Mouse (Mus musculus) neural tube, embryonic 15.5 days (tissue): Measurements from ENCODE around the gene Rps27a. TPM values are rescaled to one million over a fixed set of nuclear protein-coding genes. Genes with fewer than 3 reads are reported as not detected.

Experiments
- ATAC-seq: fragments of 200-750 bp; cut with Nextera tagmentation; 2 replicates; pipeline ENCODE4 v1.8.0; 2017; ENCODE audit warnings: mild to moderate bottlenecking, moderate TSS enrichment, moderate library complexity; ENCODE audit not compliant: low FRiP score
- H3K27ac ChIP-seq: fragments of 300-500 bp; sonication (generic); replicated peaks from 2 replicates; pipeline ENCODE4 v1.5.1; 2015; ENCODE audit warnings: mild to moderate bottlenecking, inconsistent platforms
- H3K27me3 ChIP-seq: fragments of 300-500 bp; sonication (generic); replicated peaks from 2 replicates; pipeline ENCODE4 v1.6.1; 2015; ENCODE audit warnings: inconsistent platforms
- H3K36me3 ChIP-seq: fragments of 300-500 bp; sonication (generic); 2 replicates; pipeline ENCODE4 v1.6.1; 2015; ENCODE audit warnings: inconsistent platforms
- H3K4me1 ChIP-seq: fragments of 300-500 bp; sonication (generic); 2 replicates; pipeline ENCODE4 v1.6.1; 2015; ENCODE audit warnings: inconsistent platforms
- H3K4me2 ChIP-seq: fragments of 300-500 bp; sonication (generic); 2 replicates; pipeline ENCODE4 v1.6.1; 2015; ENCODE audit warnings: inconsistent platforms, mild to moderate bottlenecking, moderate library complexity
- H3K4me3 ChIP-seq: fragments of 300-500 bp; sonication (generic); replicated peaks from 2 replicates; pipeline ENCODE4 v1.5.1; 2015; ENCODE audit warnings: mild to moderate bottlenecking, inconsistent platforms
- H3K9ac ChIP-seq: fragments of 300-500 bp; sonication (generic); replicated peaks from 2 replicates; pipeline ENCODE4 v1.6.1; 2015; ENCODE audit warnings: mild to moderate bottlenecking, inconsistent platforms
- H3K9me3 ChIP-seq: fragments of 300-500 bp; sonication (generic); replicated peaks from 2 replicates; pipeline ENCODE4 v1.6.1; 2016; ENCODE audit warnings: inconsistent platforms
- WGBS: fragments of 180-500 bp; shearing (Covaris S2); methylation state at CpG from one replicate; pipeline ENCODE4 v1.1.7; 2015; ENCODE audit warnings: mixed read lengths; 5-methylcytosine and 5-hydroxymethylcytosine counted together
- polyA plus RNA-seq: library from polyadenylated mRNA; unstranded; fragments of >200 nt; fragmentation: Nextera tagmentation; extraction: Ambion mirVana; gene quantifications from 2 replicates; pipeline ENCODE4 v1.2.1, GENCODE M21; 2015

The Rps27a gene
- polyA plus RNA-seq: 601 and 676 TPM in 2 replicates

DNA sequence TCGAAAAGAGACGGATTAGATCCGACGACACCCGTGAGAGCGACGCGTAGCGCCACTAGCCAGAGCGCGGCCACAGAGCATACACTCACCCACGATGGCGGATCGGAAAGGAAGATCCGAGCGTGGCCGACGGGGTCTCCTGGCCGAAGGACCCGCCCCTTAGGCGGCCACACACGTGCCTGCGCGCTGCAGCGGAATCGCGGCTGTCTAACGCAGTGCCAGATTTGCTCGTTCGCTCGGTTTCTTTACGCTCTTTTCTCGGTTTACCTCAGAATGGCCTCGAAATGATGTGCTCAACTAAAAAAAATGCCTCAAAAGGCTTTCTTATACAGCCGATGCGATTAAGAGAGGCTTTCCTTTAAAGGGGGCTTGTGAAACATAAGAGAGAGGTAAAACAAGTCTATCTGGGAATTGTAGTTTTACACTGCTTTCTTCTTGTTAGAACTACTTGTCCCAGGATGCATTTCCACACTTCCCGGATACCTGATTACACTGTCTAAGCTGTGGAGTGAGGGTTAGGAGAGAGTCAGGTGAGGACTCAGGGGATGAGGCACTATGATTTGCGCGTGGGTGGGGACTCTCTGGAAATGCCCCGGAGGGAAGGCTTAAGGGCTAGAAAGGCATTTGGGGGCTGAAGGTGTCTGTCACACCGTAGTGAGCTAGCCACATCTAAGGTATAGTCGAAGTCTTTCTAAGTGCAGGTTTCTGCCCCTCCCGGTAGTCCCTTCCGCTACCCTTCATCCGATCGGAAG is at the start of gene Rps27a, which contains the start of gene Clhc1:
Rps27a (minus strand) TSS at position 358 of the 752 bp plus-strand sequence.
Clhc1 (plus strand) TSS at position 199 of the 752 bp plus-strand sequence.
- H3K9ac ChIP-seq: peak within 1 kb of the TSS; percentile 83
- peaks cover 15% of the 10 kb centered on the region for H3K4me1 ChIP-seq
- peak; percentile 98 for ATAC-seq
- peak within 1 kb of the TSS; percentile 79 for H3K4me3 ChIP-seq
- H3K27me3 ChIP-seq: no peaks in the 10 kb centered on the region
- WGBS: under 1% methylated on average over 46 of the region's 46 CpGs
- no peaks in the 10 kb centered on the region for H3K9me3 ChIP-seq
- H3K36me3 ChIP-seq: peaks cover 23% of the 10 kb centered on the region
- H3K27ac ChIP-seq: peak within 1 kb of the TSS; percentile 96
- H3K4me2 ChIP-seq: peak within 1 kb of the TSS; percentile 70

DNA sequence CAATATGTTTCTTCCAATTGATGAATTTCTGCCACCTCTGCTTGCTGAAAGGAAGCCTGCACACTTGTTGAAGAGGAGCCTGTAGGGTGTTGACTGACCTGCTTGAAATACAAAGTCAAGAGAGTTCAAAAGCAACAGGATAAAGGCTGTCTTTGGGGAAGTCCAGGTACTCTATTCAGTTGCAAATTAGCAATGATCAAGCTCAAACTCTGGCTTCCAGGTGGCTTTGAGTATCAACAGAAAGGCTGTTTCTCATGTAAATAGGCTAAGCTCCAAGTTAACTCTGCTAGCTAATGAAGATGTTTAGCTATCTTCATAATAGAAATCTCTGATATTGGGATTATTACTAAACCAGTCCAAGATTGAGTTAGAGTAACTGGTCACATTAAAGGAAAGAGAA is 49.2 kb upstream of the Rps27a start:
- Histone ChIP-seq H3K27ac (no peak overlapping the region), H3K4me1 (no peaks in the 10 kb centered on the region), H3K27me3 (no peaks in the 10 kb centered on the region), H3K9me3 (no peaks in the 10 kb centered on the region), H3K4me2 (no peak overlapping the region), H3K36me3 (no peaks in the 10 kb centered on the region), H3K4me3 (no peak overlapping the region), H3K9ac (no peak overlapping the region)
- ATAC-seq: no peak

DNA sequence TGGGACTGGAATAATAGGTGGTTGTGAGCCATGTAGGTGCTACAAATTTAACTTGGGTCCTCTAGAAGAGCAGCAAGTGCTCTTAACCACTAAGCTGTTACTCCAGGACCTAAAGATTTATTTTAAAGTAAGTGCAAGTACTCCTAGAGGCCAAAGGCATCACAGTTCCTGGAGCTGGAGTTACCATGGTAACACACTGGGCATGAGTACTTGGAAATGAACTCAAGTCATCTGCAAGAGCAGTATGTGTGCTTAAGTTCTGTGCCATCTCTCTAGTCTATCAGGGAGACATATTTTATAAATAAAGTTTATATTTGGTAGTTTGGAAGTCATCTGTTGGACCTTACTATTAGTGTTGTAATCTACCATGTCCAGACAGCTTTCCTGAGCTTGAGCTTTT is 47.3 kb upstream of the Rps27a start:
- H3K4me1 ChIP-seq: no peaks in the 10 kb centered on the region
- no peak overlapping the region for H3K4me3 ChIP-seq
- no peak overlapping the region for H3K4me2 ChIP-seq
- no peaks in the 10 kb centered on the region for H3K27me3 ChIP-seq
- H3K9me3 ChIP-seq: no peaks in the 10 kb centered on the region
- ATAC-seq: no peak
- no peak overlapping the region for H3K9ac ChIP-seq
- H3K36me3 ChIP-seq: no peaks in the 10 kb centered on the region
- H3K27ac ChIP-seq: no peak overlapping the region

DNA sequence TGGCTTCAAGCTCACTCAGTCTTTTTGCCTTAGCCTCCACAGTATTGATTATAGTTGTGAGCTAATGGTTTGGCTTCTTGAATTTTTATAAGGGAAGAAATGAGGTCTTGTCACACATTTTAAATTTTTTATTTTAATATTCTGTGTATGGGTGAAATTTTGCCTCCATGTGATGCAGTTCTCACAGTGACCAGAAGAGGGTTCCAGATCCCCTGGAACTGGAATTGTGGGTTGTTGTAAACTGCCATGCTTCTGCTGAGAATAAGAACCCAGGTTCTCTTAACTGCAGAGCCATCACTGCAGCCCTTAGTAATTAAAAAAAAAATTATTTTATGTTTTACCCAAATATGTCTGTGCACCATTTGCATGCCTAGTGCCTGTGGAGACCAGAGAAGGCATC is 31.7 kb upstream of the Rps27a start:
- Histone ChIP-seq H3K36me3 (no peaks in the 10 kb centered on the region), H3K4me3 (no peak overlapping the region), H3K27me3 (no peaks in the 10 kb centered on the region), H3K9ac (no peak overlapping the region), H3K4me1 (no peaks in the 10 kb centered on the region), H3K4me2 (no peak overlapping the region), H3K27ac (no peak overlapping the region), H3K9me3 (no peaks in the 10 kb centered on the region)
- no peak for ATAC-seq

DNA sequence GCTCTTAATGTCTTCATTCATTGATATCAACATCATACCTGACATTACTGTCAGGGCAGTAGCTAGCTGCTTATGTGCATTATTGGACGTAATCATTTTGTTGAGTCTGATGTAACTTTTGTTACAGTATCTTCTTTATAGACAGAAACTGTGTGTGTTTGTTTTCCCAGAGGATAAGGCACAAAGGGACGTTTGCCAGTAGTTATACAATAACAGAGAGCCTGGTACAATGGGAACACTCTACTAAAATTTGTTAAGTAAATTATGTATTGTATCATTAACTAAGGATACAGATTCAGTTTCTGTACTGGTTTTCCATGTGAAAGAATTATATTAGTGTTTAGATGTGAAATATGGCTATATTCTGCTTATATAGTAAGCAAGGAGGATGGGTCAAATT is 24.7 kb upstream of the Rps27a start:
- no peaks in the 10 kb centered on the region for H3K27me3 ChIP-seq
- H3K4me3 ChIP-seq: no peak overlapping the region
- H3K36me3 ChIP-seq: no peaks in the 10 kb centered on the region
- no peaks in the 10 kb centered on the region for H3K4me1 ChIP-seq
- H3K9me3 ChIP-seq: no peaks in the 10 kb centered on the region
- H3K27ac ChIP-seq: no peak overlapping the region
- H3K4me2 ChIP-seq: no peak overlapping the region
- no peak for ATAC-seq
- no peak overlapping the region for H3K9ac ChIP-seq
- WGBS: 79% methylated on average over 2 of the region's 2 CpGs

DNA sequence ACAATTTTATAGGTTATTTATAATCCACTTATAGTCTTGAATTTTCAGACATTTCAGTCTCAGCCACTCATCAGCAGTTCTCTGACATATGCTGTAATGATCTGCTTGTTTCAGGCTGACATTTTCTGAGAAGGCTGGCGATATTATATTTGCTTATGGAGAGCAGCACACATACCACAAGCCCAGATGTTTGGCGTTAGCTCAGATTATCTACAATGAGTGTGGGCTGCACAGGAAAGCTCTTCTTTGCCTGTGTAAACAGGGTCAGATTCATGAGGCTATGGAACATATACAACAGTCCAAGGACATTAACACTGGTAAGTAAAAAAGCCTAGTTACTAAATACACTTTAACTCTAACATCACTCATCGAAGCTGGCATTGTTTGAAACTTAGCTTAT is 23.6 kb upstream of the Rps27a start:
- WGBS: 90% methylated on average over 3 of the region's 3 CpGs
- H3K27ac ChIP-seq: no peak overlapping the region
- H3K4me1 ChIP-seq: no peaks in the 10 kb centered on the region
- H3K4me3 ChIP-seq: no peak overlapping the region
- H3K9me3 ChIP-seq: no peaks in the 10 kb centered on the region
- no peak overlapping the region for H3K4me2 ChIP-seq
- no peak overlapping the region for H3K9ac ChIP-seq
- H3K36me3 ChIP-seq: no peaks in the 10 kb centered on the region
- H3K27me3 ChIP-seq: no peaks in the 10 kb centered on the region
- no peak for ATAC-seq

DNA sequence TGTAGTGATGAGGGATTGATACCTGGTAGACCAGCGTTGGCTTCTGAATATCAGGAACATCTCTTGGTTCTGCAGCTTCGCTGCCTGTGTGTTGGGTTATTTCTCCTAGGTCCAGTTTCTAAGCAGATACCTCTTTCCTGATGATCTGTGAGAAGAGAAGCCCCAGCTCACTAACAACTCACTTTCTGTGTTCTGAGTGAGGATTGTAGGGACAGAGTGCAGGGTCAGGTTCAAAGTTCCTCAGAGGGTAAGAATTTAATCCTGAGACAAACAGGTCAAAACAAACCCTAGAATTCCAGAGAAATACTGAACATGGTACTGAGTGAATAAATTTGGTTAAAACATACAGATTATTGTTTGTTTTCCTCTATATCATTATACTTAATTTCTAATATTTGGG is 15.5 kb upstream of the Rps27a start:
- WGBS: 92% methylated on average over 2 of the region's 2 CpGs
- no peak overlapping the region for H3K27ac ChIP-seq
- H3K4me2 ChIP-seq: no peak overlapping the region
- H3K4me3 ChIP-seq: no peak overlapping the region
- H3K27me3 ChIP-seq: no peaks in the 10 kb centered on the region
- no peak for ATAC-seq
- no peaks in the 10 kb centered on the region for H3K36me3 ChIP-seq
- no peaks in the 10 kb centered on the region for H3K4me1 ChIP-seq
- H3K9me3 ChIP-seq: no peaks in the 10 kb centered on the region
- H3K9ac ChIP-seq: no peak overlapping the region

DNA sequence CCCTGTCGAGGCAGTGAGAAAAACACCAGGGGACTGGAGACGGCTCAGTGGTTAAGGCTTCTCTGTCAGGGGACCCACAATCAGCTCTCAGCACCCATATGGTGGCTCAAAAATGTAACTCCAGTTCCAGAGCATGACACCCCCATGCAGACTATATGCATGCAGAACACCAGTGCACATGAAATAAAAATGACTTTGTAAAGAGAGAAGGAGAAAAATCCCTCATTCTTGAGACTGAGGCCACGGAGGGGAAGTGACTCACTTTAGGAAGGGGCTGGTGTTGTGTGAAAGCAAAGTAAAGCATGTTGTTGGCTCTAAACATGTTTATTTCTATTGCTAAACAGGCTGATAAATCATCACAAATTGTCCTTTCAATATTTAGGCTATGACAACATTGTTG is 13.1 kb upstream of the Rps27a start:
- 90% methylated on average over 3 of the region's 3 CpGs for WGBS
- H3K27ac ChIP-seq: no peak overlapping the region
- no peak overlapping the region for H3K4me2 ChIP-seq
- ATAC-seq: no peak
- no peaks in the 10 kb centered on the region for H3K27me3 ChIP-seq
- no peaks in the 10 kb centered on the region for H3K9me3 ChIP-seq
- H3K36me3 ChIP-seq: no peaks in the 10 kb centered on the region
- no peaks in the 10 kb centered on the region for H3K4me1 ChIP-seq
- no peak overlapping the region for H3K4me3 ChIP-seq
- H3K9ac ChIP-seq: no peak overlapping the region

DNA sequence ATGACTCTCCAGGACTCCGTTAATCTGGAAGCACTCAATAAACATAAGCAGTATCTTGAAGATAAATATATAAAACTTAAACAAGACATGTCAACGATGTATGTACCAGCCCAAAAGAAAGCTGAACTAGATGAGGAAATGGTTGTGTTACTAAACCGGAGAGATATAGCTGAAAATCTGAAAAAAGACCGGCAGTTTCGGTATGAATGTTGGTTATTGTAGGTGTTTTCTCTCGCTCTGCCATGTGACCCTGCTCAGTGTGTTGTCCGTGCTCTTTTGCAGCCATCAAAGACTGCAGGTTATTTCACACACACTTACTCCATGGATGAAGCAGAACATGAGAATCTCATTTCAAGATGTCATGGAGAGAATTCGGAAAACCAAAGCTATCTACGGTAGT is 12.5 kb upstream of the Rps27a start:
- WGBS: 92% methylated on average over 9 of the region's 9 CpGs
- Histone ChIP-seq H3K27me3 (no peaks in the 10 kb centered on the region), H3K4me2 (no peak overlapping the region), H3K4me3 (no peak overlapping the region), H3K9ac (no peak overlapping the region), H3K4me1 (no peaks in the 10 kb centered on the region), H3K36me3 (no peaks in the 10 kb centered on the region), H3K9me3 (no peaks in the 10 kb centered on the region), H3K27ac (no peak overlapping the region)
- ATAC-seq: no peak

DNA sequence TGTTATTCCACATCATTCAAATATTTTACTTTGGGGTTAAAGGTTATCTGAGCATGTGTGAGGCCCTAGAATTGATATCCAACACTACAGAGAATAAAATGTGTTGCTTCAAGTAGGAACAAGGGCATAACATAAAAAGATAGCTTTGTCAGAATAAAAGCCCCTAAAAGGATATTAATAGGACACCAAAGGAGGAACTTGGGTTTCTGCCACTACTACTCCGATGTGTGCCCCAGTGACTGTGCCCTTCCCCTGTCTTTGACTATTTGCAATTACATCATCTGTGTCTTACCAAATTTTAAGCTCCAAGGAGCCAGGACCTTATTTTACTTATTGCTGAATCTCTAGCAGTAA is 1.5 kb upstream of the Rps27a start:
- 89% methylated on average over 1 of the region's 1 CpGs for WGBS
- ATAC-seq: no peak
- Histone ChIP-seq H3K27ac (no peak overlapping the region), H3K36me3 (peaks cover 16% of the 10 kb centered on the region), H3K4me1 (peaks cover 15% of the 10 kb centered on the region), H3K4me2 (no peak overlapping the region), H3K4me3 (no peak overlapping the region), H3K9me3 (no peaks in the 10 kb centered on the region), H3K27me3 (no peaks in the 10 kb centered on the region), H3K9ac (no peak overlapping the region)

DNA sequence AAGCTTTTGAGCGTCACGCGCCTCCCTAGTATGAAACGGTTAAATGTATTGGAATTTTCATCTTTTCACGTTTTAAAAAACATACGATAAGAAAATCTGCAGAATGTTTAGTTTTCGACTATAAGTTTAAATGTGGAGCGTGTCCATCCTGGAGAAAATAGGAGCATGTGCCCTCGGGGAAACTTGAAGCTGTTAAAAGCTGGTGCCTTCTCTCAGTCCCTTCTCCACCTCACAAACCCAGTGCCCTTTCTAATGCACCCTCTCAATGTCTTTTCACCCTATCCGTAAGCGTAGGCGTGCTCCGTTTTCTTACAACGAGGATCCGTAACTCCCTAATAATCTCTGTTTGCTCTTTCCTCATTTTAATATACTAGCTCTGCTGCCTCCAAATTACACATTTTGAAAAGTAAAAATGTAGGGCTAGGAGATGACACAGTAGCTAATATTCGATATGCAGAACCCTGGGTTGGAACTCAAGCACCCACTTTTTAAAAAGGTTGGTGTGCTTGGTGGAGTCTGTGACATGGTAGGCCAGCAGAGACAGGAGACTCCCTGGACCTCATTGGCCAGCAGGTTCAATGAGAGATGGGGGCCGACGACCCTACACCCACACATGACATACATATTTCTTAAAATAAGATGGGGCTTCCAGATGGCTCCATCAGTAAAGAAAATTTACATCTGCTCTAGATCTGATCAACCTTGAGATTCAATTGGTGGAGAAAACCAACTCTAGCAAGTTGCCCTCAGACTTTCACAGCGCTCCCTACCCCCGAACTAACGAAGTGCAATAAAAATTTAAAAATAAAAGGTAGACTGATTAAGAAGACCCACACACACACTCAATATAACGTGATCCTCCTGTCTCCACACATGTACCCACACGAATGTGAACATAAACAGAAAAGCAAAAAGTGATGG is 855 bp upstream of the Rps27a start:
- Histone ChIP-seq H3K4me1 (peaks cover 15% of the 10 kb centered on the region), H3K4me3 (peak overlapping the region; percentile 79), H3K27ac (peak overlapping the region; percentile 96), H3K9me3 (no peaks in the 10 kb centered on the region), H3K27me3 (no peaks in the 10 kb centered on the region), H3K4me2 (peak overlapping the region; percentile 70), H3K36me3 (peaks cover 23% of the 10 kb centered on the region), H3K9ac (peak overlapping the region; percentile 83)
- peak; percentile 14; the same call in 1 of the 2 replicates for ATAC-seq
- WGBS: 27% methylated on average over 23 of the region's 23 CpGs

DNA sequence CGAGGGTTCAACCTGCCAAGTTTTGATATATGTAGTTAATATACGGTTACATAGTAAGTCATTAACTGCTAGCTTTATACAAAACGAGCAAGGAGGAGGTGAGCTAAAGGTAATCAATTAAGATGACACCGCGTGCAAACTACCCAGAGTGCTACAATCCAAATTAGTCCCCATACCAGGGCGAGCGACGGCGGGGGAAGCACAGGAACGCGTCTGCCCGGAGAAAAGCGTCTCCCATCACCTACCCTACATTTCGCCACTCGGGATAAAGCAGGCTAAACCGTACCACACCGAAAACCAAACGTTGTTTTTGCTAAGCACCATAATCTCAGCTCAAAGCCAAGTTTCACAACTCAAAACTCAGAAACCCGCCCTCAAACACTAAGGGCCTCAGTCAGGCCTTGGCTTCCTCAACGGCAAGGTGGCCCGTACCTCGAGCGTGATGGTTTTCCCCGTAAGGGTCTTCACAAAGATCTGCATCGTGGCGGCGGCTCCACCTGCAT is 609 bp downstream of the Rps27a start:
- Histone ChIP-seq H3K4me1 (peaks cover 15% of the 10 kb centered on the region), H3K9me3 (no peaks in the 10 kb centered on the region), H3K27me3 (no peaks in the 10 kb centered on the region), H3K4me3 (peak overlapping the region; percentile 79), H3K9ac (peak overlapping the region; percentile 83), H3K27ac (peak overlapping the region; percentile 96), H3K36me3 (peaks cover 24% of the 10 kb centered on the region), H3K4me2 (peak overlapping the region; percentile 70)
- WGBS: under 1% methylated on average over 27 of the region's 27 CpGs
- ATAC-seq: peak; percentile 25
